Mouse (Mus musculus): Measurements from ENCODE around the gene Fermt2. TPM values are rescaled to one million over a fixed set of nuclear protein-coding genes. Genes with fewer than 3 reads are reported as not detected.
A peak's percentile ranks its signal among the peaks of the same experiment; 100 is the strongest.

Gene Fermt2
- polyA plus RNA-seq, 1 experiment from 2014 or later: 175 TPM

DNA sequence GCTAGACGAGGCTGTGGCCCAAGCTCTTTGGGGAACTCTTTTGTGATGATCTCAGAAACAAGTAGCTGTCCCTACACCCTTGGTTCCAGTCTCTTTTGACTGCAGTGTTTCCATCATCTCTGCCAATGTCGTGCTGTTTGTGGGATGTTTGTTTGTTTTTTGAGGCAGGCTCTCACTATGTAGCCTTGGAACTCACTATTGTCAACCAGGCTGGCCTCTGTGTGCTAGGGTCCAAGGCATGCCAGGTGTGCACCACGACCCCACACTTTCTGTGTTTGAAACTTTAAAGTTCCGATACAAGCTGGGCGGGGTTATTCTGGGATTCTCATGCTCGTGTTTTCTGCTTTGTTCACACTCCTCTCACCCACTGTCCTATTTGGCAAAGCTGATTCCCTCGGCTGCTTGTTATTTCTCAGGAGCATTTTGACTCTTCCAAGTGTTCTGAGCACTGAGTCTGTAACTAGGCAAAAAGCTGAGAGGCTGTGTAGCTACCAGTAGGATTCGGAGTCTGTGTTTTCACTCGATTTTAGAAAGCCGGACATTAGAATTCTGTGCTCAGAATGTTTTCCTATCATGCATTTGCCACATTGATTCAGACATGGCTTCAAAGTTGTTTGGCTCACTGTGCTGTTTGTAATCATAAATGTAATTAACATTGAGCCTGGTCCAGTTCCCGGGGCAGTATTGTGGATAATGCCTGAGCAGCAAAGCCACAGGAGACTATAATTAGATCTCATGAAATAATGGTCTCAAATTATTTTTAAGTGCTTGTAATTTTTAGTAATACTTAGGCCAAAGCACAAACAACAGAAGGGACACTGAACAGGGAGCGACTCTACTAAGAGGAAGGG, 74.0 kb downstream of the Fermt2 start:
- H3K4me3 ChIP-seq: no peak overlapping the region
- peak overlapping the region; percentile 62 for H3K27ac ChIP-seq
- DNase-seq (ENCODE audit: low spot score): peak; percentile 42
- WGBS: 53% methylated on average over 12 of the region's 12 CpGs
- peaks cover 38% of the 10 kb centered on the region for H3K36me3 ChIP-seq
- no peaks in the 10 kb centered on the region for H3K27me3 ChIP-seq (ENCODE audit: insufficient read depth, poor library complexity, severe bottlenecking)
- peaks cover 56% of the 10 kb centered on the region for H3K4me1 ChIP-seq
- H3K9me3 ChIP-seq: no peaks in the 10 kb centered on the region

- peaks cover 61% of the 10 kb centered on the region for H3K4me1 ChIP-seq
Observed at GRCm38 (mm10) chr14:45453538-45454233, 76.2 kb downstream of the Fermt2 start.

DNA sequence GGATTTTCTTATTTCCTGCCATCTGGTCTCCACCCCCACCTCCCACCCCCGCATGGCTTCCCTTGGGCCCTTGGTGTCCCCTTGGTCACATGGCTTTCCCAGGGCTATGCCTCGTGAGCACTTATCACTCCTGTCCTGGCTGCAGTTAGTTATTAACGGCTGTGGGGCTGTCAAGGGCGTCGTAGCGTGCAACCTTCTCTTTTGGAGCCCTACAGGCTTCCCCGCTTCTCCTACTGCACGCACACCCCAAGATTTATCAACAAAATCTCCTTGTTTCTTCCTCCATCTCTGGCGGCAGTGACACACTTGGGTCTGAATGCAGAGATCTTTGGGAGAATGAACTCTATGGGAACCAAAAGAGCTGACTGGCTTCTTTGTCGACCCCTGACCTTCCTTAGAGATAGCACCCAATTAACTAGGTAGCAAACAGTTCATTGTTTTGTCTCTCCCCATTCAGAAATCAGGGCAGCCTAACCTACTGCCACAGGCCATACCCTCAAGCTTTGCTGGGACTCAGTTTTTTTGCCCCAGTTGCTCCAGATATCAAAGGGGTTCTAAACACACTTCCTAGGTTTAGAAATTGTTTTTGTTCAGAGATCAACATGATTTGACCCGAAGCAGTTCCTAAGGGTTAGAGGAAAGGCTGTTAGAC, 76.9 kb downstream of the Fermt2 start:
- no peaks in the 10 kb centered on the region for H3K9me3 ChIP-seq
- 13% methylated on average over 11 of the region's 11 CpGs for WGBS
- peak; percentile 75 for DNase-seq (ENCODE audit: low spot score)
- H3K27me3 ChIP-seq (ENCODE audit: insufficient read depth, poor library complexity, severe bottlenecking): no peaks in the 10 kb centered on the region
- H3K27ac ChIP-seq: peak overlapping the region; percentile 86
- peaks cover 57% of the 10 kb centered on the region for H3K4me1 ChIP-seq
- H3K4me3 ChIP-seq: no peak overlapping the region
- peaks cover 11% of the 10 kb centered on the region for H3K36me3 ChIP-seq

More at GRCm38 (mm10) chr14:45453538-45454233, 76.2 kb downstream of the Fermt2 start:
- peak; percentile 75 for DNase-seq (ENCODE audit: low spot score)
- Histone ChIP-seq H3K36me3 (peaks cover 18% of the 10 kb centered on the region), H3K27ac (peak overlapping the region; percentile 86), H3K9me3 (no peaks in the 10 kb centered on the region), H3K27me3 (ENCODE audit: insufficient read depth, poor library complexity, severe bottlenecking) (no peaks in the 10 kb centered on the region), H3K4me3 (no peak overlapping the region)
- WGBS: 59% methylated on average over 5 of the region's 5 CpGs

DNA sequence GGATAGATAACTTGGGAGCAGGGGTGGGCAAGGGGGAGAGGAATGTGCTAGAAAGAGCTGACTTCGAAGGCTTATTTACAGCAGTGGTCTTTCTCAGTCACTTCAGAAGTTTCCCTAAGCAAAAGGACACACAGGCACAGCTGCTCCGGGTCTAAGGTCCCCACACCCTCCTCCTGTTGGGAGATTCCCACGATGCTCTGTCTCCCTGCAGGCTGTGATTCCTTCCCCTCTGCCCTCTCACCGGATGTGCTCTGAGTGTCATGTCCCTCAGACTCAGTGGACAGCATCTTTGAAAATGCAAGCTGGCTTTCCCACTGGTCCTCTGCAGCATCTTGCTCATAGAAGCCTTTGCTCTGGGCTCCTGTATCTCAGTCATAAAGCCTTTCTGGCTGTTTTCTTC, 77.8 kb downstream of the Fermt2 start:
- Histone ChIP-seq H3K4me3 (no peak overlapping the region), H3K4me1 (peaks cover 56% of the 10 kb centered on the region), H3K36me3 (0 out of 2 replicates have a peak, but pooled peaks cover 3% of the 10 kb centered on the region), H3K27me3 (ENCODE audit: insufficient read depth, poor library complexity, severe bottlenecking) (no peaks in the 10 kb centered on the region), H3K27ac (peak overlapping the region; percentile 86), H3K9me3 (no peaks in the 10 kb centered on the region)
- 47% methylated on average over 4 of the region's 4 CpGs for WGBS
- DNase-seq (ENCODE audit: low spot score): peak; percentile 74

GRCm38 (mm10) chr14:45451090-45451489, 78.8 kb downstream of the Fermt2 start:
- H3K27ac ChIP-seq: peak overlapping the region; percentile 43

DNA sequence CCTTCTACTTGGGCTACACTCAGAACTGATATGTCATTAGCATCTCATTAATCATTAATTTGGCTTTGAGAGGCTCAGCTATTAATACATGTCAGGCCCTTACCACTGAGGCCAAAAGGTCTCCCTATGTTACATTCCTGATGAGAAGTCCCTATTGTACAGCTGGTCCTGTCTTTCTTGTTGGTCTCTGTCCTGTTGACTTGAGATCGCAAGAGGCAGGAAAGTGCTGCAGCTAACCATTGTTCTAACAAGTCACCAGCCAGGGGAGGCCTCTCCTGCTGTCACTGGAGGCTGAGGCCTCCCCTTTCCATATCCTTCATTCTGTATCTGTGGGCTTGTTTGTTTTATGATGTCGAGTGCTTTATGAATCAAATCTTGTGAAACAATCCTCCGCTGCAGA, 83.1 kb downstream of the Fermt2 start:
- no peak for DNase-seq (ENCODE audit: low spot score)
- Histone ChIP-seq H3K9me3 (no peaks in the 10 kb centered on the region), H3K4me3 (no peak overlapping the region), H3K4me1 (peaks cover 33% of the 10 kb centered on the region), H3K36me3 (no peaks in the 10 kb centered on the region), H3K27me3 (ENCODE audit: insufficient read depth, poor library complexity, severe bottlenecking) (no peaks in the 10 kb centered on the region), H3K27ac (no peak overlapping the region)
- 73% methylated on average over 3 of the region's 3 CpGs for WGBS

More at GRCm38 (mm10) chr14:45451090-45451489, 78.8 kb downstream of the Fermt2 start:
- no peaks in the 10 kb centered on the region for H3K27me3 ChIP-seq (ENCODE audit: insufficient read depth, poor library complexity, severe bottlenecking)
- DNase-seq (ENCODE audit: low spot score): no peak
- no peak overlapping the region for H3K4me3 ChIP-seq
- no peaks in the 10 kb centered on the region for H3K36me3 ChIP-seq
- 11% methylated on average over 2 of the region's 2 CpGs for WGBS
- no peaks in the 10 kb centered on the region for H3K9me3 ChIP-seq
- H3K4me1 ChIP-seq: peaks cover 47% of the 10 kb centered on the region

GRCm38 (mm10) chr14:45445445-45445844, 84.5 kb downstream of the Fermt2 start:
- 36% methylated on average over 12 of the region's 12 CpGs for WGBS
- H3K4me3 ChIP-seq: no peak overlapping the region
- no peaks in the 10 kb centered on the region for H3K27me3 ChIP-seq (ENCODE audit: insufficient read depth, poor library complexity, severe bottlenecking)
- H3K4me1 ChIP-seq: peaks cover 23% of the 10 kb centered on the region
- no peaks in the 10 kb centered on the region for H3K9me3 ChIP-seq
- H3K27ac ChIP-seq: peak overlapping the region; percentile 81
- H3K36me3 ChIP-seq: no peaks in the 10 kb centered on the region
- peak; percentile 74 for DNase-seq (ENCODE audit: low spot score)

- H3K27me3 ChIP-seq (ENCODE audit: insufficient read depth, poor library complexity, severe bottlenecking): no peaks in the 10 kb centered on the region
- H3K27ac ChIP-seq: peak overlapping the region; percentile 81
- DNase-seq (ENCODE audit: low spot score): no peak
- 44% methylated on average over 7 of the region's 7 CpGs for WGBS
- no peak overlapping the region for H3K4me3 ChIP-seq
- peaks cover 22% of the 10 kb centered on the region for H3K4me1 ChIP-seq
- no peaks in the 10 kb centered on the region for H3K36me3 ChIP-seq
- no peaks in the 10 kb centered on the region for H3K9me3 ChIP-seq
Observed at GRCm38 (mm10) chr14:45444870-45445269, 85.0 kb downstream of the Fermt2 start.

- no peaks in the 10 kb centered on the region for H3K27me3 ChIP-seq (ENCODE audit: insufficient read depth, poor library complexity, severe bottlenecking)
- WGBS: 58% methylated on average over 12 of the region's 12 CpGs
- no peak overlapping the region for H3K4me3 ChIP-seq
- peaks cover 24% of the 10 kb centered on the region for H3K4me1 ChIP-seq
- H3K27ac ChIP-seq: no peak overlapping the region; the same call in 1 of the 2 replicates
- no peaks in the 10 kb centered on the region for H3K9me3 ChIP-seq
- no peak for DNase-seq (ENCODE audit: low spot score)
- no peaks in the 10 kb centered on the region for H3K36me3 ChIP-seq
Observed at GRCm38 (mm10) chr14:45442781-45443560, 86.9 kb downstream of the Fermt2 start.

- Histone ChIP-seq H3K27me3 (ENCODE audit: insufficient read depth, poor library complexity, severe bottlenecking) (no peaks in the 10 kb centered on the region), H3K4me1 (peaks cover 37% of the 10 kb centered on the region)
Observed at GRCm38 (mm10) chr14:45441291-45441690, 88.6 kb downstream of the Fermt2 start.

DNA sequence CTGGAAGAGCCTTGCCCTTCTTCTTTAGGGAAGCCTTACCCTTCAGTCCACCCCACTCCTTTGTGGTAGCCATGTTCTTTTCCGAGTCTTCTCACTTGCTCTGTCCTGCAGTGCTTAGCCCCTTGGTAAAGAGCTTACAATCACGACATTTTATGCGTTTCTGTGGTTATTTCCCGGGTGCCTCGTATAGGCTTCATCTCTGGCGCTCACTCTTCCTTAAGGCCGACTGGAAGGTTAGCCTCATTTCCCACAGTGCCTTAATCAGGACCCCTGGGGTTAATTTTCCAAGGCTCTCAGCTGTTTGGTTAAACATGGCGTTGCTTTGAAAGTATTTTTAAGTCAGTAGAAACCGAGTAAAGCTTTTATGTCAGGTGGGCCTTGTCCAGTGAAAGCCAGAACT, 90.5 kb downstream of the Fermt2 start:
- no peaks in the 10 kb centered on the region for H3K36me3 ChIP-seq
- H3K27me3 ChIP-seq (ENCODE audit: insufficient read depth, poor library complexity, severe bottlenecking): no peaks in the 10 kb centered on the region
- H3K27ac ChIP-seq: no peak overlapping the region
- peaks cover 30% of the 10 kb centered on the region for H3K4me1 ChIP-seq
- H3K4me3 ChIP-seq: no peak overlapping the region
- 71% methylated on average over 9 of the region's 9 CpGs for WGBS
- DNase-seq (ENCODE audit: low spot score): no peak
- H3K9me3 ChIP-seq: no peaks in the 10 kb centered on the region

More at GRCm38 (mm10) chr14:45441291-45441690, 88.6 kb downstream of the Fermt2 start:
- Histone ChIP-seq H3K27ac (no peak overlapping the region), H3K9me3 (no peaks in the 10 kb centered on the region), H3K36me3 (no peaks in the 10 kb centered on the region), H3K4me3 (no peak overlapping the region)
- no peak for DNase-seq (ENCODE audit: low spot score)
- 73% methylated on average over 6 of the region's 6 CpGs for WGBS

DNA sequence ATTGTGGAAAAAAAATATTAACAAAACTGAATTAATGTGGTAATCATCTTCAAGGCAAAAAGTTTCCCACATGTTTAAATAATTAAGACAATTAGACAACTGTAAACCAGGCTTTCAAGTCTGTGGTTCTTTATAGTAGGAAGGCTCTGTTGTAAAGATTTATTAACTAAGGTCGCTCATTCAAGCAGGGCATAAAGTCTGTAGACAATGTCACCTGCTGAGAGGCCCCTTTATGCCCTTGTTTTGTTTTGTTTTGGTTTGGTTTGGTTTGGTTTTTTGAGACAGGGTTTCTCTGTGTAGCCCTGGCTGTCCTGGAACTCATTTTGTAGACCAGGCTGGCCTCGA, 91.0 kb downstream of the Fermt2 start:
- Histone ChIP-seq H3K36me3 (no peaks in the 10 kb centered on the region), H3K4me1 (peaks cover 30% of the 10 kb centered on the region), H3K27me3 (ENCODE audit: insufficient read depth, poor library complexity, severe bottlenecking) (no peaks in the 10 kb centered on the region), H3K4me3 (no peak overlapping the region), H3K27ac (no peak overlapping the region), H3K9me3 (no peaks in the 10 kb centered on the region)
- WGBS: 90% methylated on average over 2 of the region's 2 CpGs
- no peak for DNase-seq (ENCODE audit: low spot score)
